Mouse (Mus musculus) cerebellum, postnatal 36 days (tissue): ENCODE measurements around the gene Gpank1.

Source experiments
- DNase-seq, 2 experiments: peaks; one replicate each; pipeline ENCODE4 v3.0.0; 2021 to 2022; ENCODE audit warnings: mixed read lengths in 2 of 2

The Gpank1 gene

GRCm38 (mm10) chr17:35132174-35132560 lies 10.9 kb downstream of the Gpank1 start:
- DNase-seq = no peak

GRCm38 (mm10) chr17:35133517-35133916 lies 12.3 kb downstream of the Gpank1 start:
- DNase-seq = no peak

- peak; percentile 92 to 94 for DNase-seq
Measured at GRCm38 (mm10) chr17:35134801-35135590, 13.7 kb downstream of the Gpank1 start, which contains the start of gene Bag6. TSS of gene Bag6 (plus strand) at chr17:35135178.

- no peak for DNase-seq
Measured at GRCm38 (mm10) chr17:35135591-35136320, 14.5 kb downstream of the Gpank1 start.

GRCm38 (mm10) chr17:35139269-35139668 lies 18.0 kb downstream of the Gpank1 start:
- DNase-seq = no peak

GRCm38 (mm10) chr17:35140490-35140996 lies 19.3 kb downstream of the Gpank1 start:
- no peak for DNase-seq

- DNase-seq = no peak
Measured at GRCm38 (mm10) chr17:35141971-35142370, 20.7 kb downstream of the Gpank1 start.

- no peak for DNase-seq
Measured at GRCm38 (mm10) chr17:35146139-35146538, 24.9 kb downstream of the Gpank1 start.

- no peak for DNase-seq
Measured at GRCm38 (mm10) chr17:35147348-35147747, 26.1 kb downstream of the Gpank1 start.

- no peak for DNase-seq
Measured at GRCm38 (mm10) chr17:35147922-35148639, 26.8 kb downstream of the Gpank1 start.

GRCm38 (mm10) chr17:35152121-35152520 lies 30.9 kb downstream of the Gpank1 start:
- no peak for DNase-seq

- DNase-seq = no peak
Measured at GRCm38 (mm10) chr17:35153077-35153476, 31.8 kb downstream of the Gpank1 start.

GRCm38 (mm10) chr17:35153931-35154330 lies 32.7 kb downstream of the Gpank1 start:
- DNase-seq = no peak

- DNase-seq = no peak
Measured at GRCm38 (mm10) chr17:35154616-35155015, 33.4 kb downstream of the Gpank1 start.

- no peak for DNase-seq
Measured at GRCm38 (mm10) chr17:35155451-35155850, 34.2 kb downstream of the Gpank1 start.

- DNase-seq = no peak
Measured at GRCm38 (mm10) chr17:35156461-35157200, 35.4 kb downstream of the Gpank1 start.

- DNase-seq = no peak
Measured at GRCm38 (mm10) chr17:35157254-35157653, 36.0 kb downstream of the Gpank1 start.

GRCm38 (mm10) chr17:35157661-35158175 lies 36.5 kb downstream of the Gpank1 start:
- DNase-seq = no peak

- no peak for DNase-seq
Measured at GRCm38 (mm10) chr17:35158850-35159593, 37.8 kb downstream of the Gpank1 start.

GRCm38 (mm10) chr17:35159638-35160037 lies 38.4 kb downstream of the Gpank1 start:
- no peak for DNase-seq

GRCm38 (mm10) chr17:35161421-35161820 lies 40.2 kb downstream of the Gpank1 start:
- no peak for DNase-seq
